Mouse (Mus musculus) ES-E14 (cell line): ENCODE data around the gene Ghdc. TPM values are rescaled to one million over a fixed set of nuclear protein-coding genes. Genes with fewer than 3 reads are reported as not detected.
A peak's percentile ranks its signal among the peaks of the same experiment; 100 is the strongest.

Source experiments
- DNase-seq: peaks from one replicate; pipeline ENCODE4 v3.0.0-alpha.2; 2013; ENCODE audit warnings: low read depth, low spot score
- H3K27ac ChIP-seq: 2 replicates; pipeline ENCODE4 v1.5.1; 2012; ENCODE audit warnings: low read depth, mild to moderate bottlenecking, low read length, moderate library complexity, mixed read lengths; ENCODE audit not compliant: poor library complexity, insufficient read depth, severe bottlenecking
- H3K36me3 ChIP-seq: 2 replicates; pipeline ENCODE4 v1.6.1; 2012; ENCODE audit warnings: mild to moderate bottlenecking, low read length, moderate library complexity, mixed read lengths; ENCODE audit not compliant: control insufficient read depth, poor library complexity, insufficient read depth, severe bottlenecking
- H3K4me1 ChIP-seq, 2 experiments: fragments of 150-350 bp in 1 of 2; sonication (generic) in 1 of 2; 2 replicates each; pipeline ENCODE4 v1.6.1; 2012; ENCODE audit warnings: low read length in 2 of 2, mild to moderate bottlenecking in 1 of 2, mixed read lengths in 1 of 2; ENCODE audit not compliant: control insufficient read depth in 2 of 2, insufficient read depth in 2 of 2, poor library complexity in 1 of 2
- H3K4me3 ChIP-seq, 2 experiments: fragments of 150-350 bp in 1 of 2; sonication (generic) in 1 of 2; 2 replicates each; pipeline ENCODE4 v1.5.1; 2012; ENCODE audit warnings: low read length in 2 of 2, low read depth in 1 of 2, mild to moderate bottlenecking in 1 of 2, mixed read lengths in 1 of 2; ENCODE audit not compliant: insufficient read depth in 1 of 2, poor library complexity in 1 of 2, severe bottlenecking in 1 of 2
- H3K9ac ChIP-seq: 2 replicates; pipeline ENCODE4 v1.6.1; 2012; ENCODE audit warnings: low read depth, mild to moderate bottlenecking, low read length, mixed read lengths; ENCODE audit not compliant: poor library complexity, insufficient read depth, severe bottlenecking
- H3K9me3 ChIP-seq: fragments of 150-350 bp; sonication (generic); 2 replicates; pipeline ENCODE4 v1.6.1; 2012; ENCODE audit warnings: low read depth, mild to moderate bottlenecking, low read length; ENCODE audit not compliant: control insufficient read depth, insufficient read depth
- CHD2 ChIP-seq: IDR thresholded peaks from 2 replicates; pipeline ENCODE4 v1.6.1; 2014; ENCODE audit warnings: mild to moderate bottlenecking, low read depth, low read length, inconsistent platforms
- HCFC1 ChIP-seq: IDR thresholded peaks from 2 replicates; pipeline ENCODE4 v1.6.1; 2012; ENCODE audit warnings: low read length, inconsistent platforms, borderline replicate concordance; ENCODE audit not compliant: insufficient read depth
- MAFK ChIP-seq: IDR thresholded peaks from 2 replicates; pipeline ENCODE4 v1.6.1; 2014; ENCODE audit warnings: mild to moderate bottlenecking, low read depth, low read length, inconsistent platforms; ENCODE audit not compliant: insufficient read depth
- ZC3H11A ChIP-seq: IDR thresholded peaks from 2 replicates; pipeline ENCODE4 v1.6.1; 2012; ENCODE audit warnings: low read depth, mild to moderate bottlenecking, inconsistent platforms, low read length, borderline replicate concordance
- ZNF384 ChIP-seq: IDR thresholded peaks from 2 replicates; pipeline ENCODE4 v1.6.1; 2012; ENCODE audit warnings: low read depth, low read length, inconsistent platforms
- in situ Hi-C, 2 experiments: fragments of 600-800 bp; cut with MboI; formaldehyde crosslinking; loops; one replicate each; pipeline ENCODE4 v1.15.1; 2025; ENCODE audit warnings: low sequenced_read_pairs in 2 of 2, inconsistent platforms in 1 of 2; ENCODE audit not compliant: unreplicated experiment in 2 of 2
- total RNA-seq: library from RNA; depleted of rRNA; stranded (reverse); fragments of 300-350 nt; gene quantifications from 2 replicates; pipeline ENCODE4 v1.2.3, GENCODE M21; 2012; rRNA removed

Gene Ghdc
- total RNA-seq = 16.5 and 26.4 TPM in 2 replicates

- Histone ChIP-seq H3K9ac (peak within 1 kb of the TSS; percentile 37; the same call in 1 of the 2 replicates), H3K9me3 (no peaks in the 10 kb centered on the region), H3K4me1 (peaks cover 0 to 2% of the 10 kb centered on the region in 2 experiments; a peak in 1 of 4 replicates), H3K27ac (no peak within 1 kb of the TSS; the same call in 1 of the 2 replicates), H3K36me3 (no peaks in the 10 kb centered on the region), H3K4me3 (peak within 1 kb of the TSS; percentile 65 to 83)
- peak; percentile 60 for DNase-seq
- TF ChIP-seq CHD2 (no peak), ZNF384 (no peak), MAFK (no peak), HCFC1 (no peak), ZC3H11A (no peak)
- in situ Hi-C loops = no loop called here
These were observed at the start of gene Ghdc for GRCm38 (mm10) chr11:100770646-100771408. Gene Ghdc, minus strand, starts transcription at chr11:100770957.

GRCm38 (mm10) chr11:100820047-100820446 is 49.3 kb upstream of the Ghdc start:
- no peaks in the 10 kb centered on the region for H3K9me3 ChIP-seq
- no peak overlapping the region for H3K4me3 ChIP-seq
- H3K27ac ChIP-seq = no peak overlapping the region
- no peak for DNase-seq
- H3K36me3 ChIP-seq = no peaks in the 10 kb centered on the region
- no peaks in the 10 kb centered on the region for H3K4me1 ChIP-seq
- no peak overlapping the region for H3K9ac ChIP-seq
- in situ Hi-C loops = no loop called here
- TF ChIP-seq ZNF384 = no peak
- TF ChIP-seq ZC3H11A = no peak
- no peak for TF ChIP-seq MAFK
- no peak for TF ChIP-seq CHD2
- TF ChIP-seq HCFC1 = no peak

GRCm38 (mm10) chr11:100819626-100820025 is 48.9 kb upstream of the Ghdc start:
- Histone ChIP-seq H3K27ac (no peak overlapping the region), H3K4me1 (no peaks in the 10 kb centered on the region), H3K36me3 (no peaks in the 10 kb centered on the region), H3K4me3 (no peak overlapping the region), H3K9ac (no peak overlapping the region), H3K9me3 (no peaks in the 10 kb centered on the region)
- no peak for DNase-seq
- TF ChIP-seq HCFC1 (no peak), CHD2 (no peak), ZC3H11A (no peak), ZNF384 (no peak), MAFK (no peak)
- in situ Hi-C loops = no loop called here

DNA sequence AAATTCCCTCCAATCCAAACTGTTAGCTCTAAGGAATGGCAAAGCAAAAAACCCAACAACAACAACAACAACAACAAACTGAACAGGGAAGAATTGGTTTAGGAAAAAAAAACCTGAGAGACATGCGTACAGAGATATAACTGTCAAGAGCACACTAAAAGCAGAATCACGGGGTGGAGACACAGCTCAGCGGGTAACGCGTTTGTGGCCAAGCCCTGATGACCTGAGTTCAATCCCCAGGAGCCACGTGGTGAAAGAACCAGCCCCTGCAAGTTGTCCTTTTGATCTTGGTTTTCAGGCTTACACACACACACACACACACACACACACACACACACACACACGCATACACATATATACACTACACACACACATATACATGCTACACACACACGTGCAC is 48.3 kb upstream of the Ghdc start:
- in situ Hi-C loops = no loop called here
- Histone ChIP-seq H3K4me3 (no peak overlapping the region), H3K9ac (no peak overlapping the region), H3K27ac (no peak overlapping the region), H3K36me3 (no peaks in the 10 kb centered on the region), H3K4me1 (no peaks in the 10 kb centered on the region; a peak in 1 of 4 replicates), H3K9me3 (no peaks in the 10 kb centered on the region)
- TF ChIP-seq CHD2 (no peak), HCFC1 (no peak), MAFK (no peak), ZNF384 (no peak), ZC3H11A (no peak)
- no peak for DNase-seq
